Mouse (Mus musculus): ENCODE results near the gene Lrrn4. TPM values are rescaled to one million over a fixed set of nuclear protein-coding genes. Genes with fewer than 3 reads are reported as not detected.

Lrrn4 gene
- polyA plus RNA-seq (2016; fragmentation: Nextera tagmentation; extraction: Ambion mirVana): 0.06 and 0.08 TPM in 2 replicates

DNA sequence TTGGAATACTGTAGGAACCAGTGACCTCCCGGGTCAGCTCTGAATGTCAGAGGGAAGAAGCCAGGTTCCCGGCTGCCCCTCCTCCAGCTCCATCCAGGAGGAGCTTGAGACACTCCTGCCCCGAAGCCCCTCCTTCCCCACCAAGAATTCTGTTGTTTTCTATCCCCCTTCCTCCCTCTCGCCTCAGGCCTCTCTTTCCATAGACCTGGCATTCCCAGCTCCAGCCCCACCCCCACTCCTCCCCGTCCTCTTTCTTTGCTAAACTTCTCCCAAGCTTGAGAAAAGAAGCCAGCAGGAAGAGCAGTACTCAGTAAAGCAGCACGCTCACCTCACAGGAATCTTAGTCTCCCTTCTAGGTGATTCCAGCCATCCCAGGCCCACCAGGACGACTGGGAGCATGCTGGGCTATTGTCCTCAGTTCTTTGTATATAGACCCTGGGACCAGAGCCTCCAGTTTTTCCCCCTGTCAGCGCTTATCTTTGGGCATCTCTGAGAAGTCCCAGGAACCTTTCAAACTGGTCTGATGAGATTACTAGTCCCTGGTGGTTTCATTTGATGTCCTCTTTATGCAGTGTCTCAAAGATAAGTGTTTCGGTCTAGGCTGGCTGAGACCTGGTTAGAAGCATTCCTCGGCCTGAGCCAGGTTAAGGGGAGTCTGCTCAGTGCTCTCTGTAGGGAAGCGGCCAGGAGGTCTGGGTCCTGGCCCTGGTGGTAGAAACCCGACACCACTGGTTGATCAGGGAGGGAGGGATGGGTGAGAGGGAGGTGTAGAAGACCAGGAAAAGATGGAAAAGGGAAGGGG, at the start of gene Lrrn4:
Gene Lrrn4 (minus strand): TSS at position 48 of the 802 bp plus-strand sequence.
- H3K27ac ChIP-seq (replicated peaks): no peak within 1 kb of the TSS
- H3K27me3 ChIP-seq: peaks cover 57% of the 10 kb centered on the region
- H3K36me3 ChIP-seq: no peaks in the 10 kb centered on the region
- no peaks in the 10 kb centered on the region for H3K9me3 ChIP-seq
- peaks cover 22% of the 10 kb centered on the region for H3K4me1 ChIP-seq
- peak within 1 kb of the TSS; percentile 98 for H3K4me2 ChIP-seq (replicated peaks)
- ATAC-seq (ENCODE audit: low FRiP score, low read depth): no peak
- peak within 1 kb of the TSS; percentile 58 for H3K4me3 ChIP-seq
- no peak within 1 kb of the TSS for H3K9ac ChIP-seq (replicated peaks)
- 4% methylated on average over 10 of the region's 12 CpGs for WGBS

- Histone ChIP-seq H3K36me3 (no peaks in the 10 kb centered on the region), H3K4me1 (no peaks in the 10 kb centered on the region), H3K4me2 (replicated peaks) (no peak overlapping the region), H3K27ac (replicated peaks) (no peak overlapping the region), H3K4me3 (no peak overlapping the region), H3K9ac (replicated peaks) (no peak overlapping the region), H3K9me3 (no peaks in the 10 kb centered on the region), H3K27me3 (no peaks in the 10 kb centered on the region)
- WGBS: 86% methylated on average over 2 of the region's 2 CpGs
- no peak for ATAC-seq (ENCODE audit: low FRiP score, low read depth)
Measured at GRCm38 (mm10) chr2:132928999-132929398, 48.3 kb upstream of the Lrrn4 start.

- Histone ChIP-seq H3K9ac (replicated peaks) (no peak overlapping the region), H3K27me3 (no peaks in the 10 kb centered on the region), H3K4me2 (replicated peaks) (no peak overlapping the region), H3K9me3 (no peaks in the 10 kb centered on the region), H3K4me1 (no peaks in the 10 kb centered on the region), H3K36me3 (no peaks in the 10 kb centered on the region), H3K27ac (replicated peaks) (no peak overlapping the region), H3K4me3 (no peak overlapping the region)
- 54% methylated on average over 2 of the region's 2 CpGs for WGBS
- ATAC-seq (ENCODE audit: low FRiP score, low read depth): no peak
Measured at GRCm38 (mm10) chr2:132927871-132928270, 47.2 kb upstream of the Lrrn4 start.

- Histone ChIP-seq H3K27me3 (no peaks in the 10 kb centered on the region), H3K9me3 (no peaks in the 10 kb centered on the region), H3K9ac (replicated peaks) (no peak overlapping the region), H3K4me2 (replicated peaks) (no peak overlapping the region), H3K36me3 (no peaks in the 10 kb centered on the region), H3K27ac (replicated peaks) (no peak overlapping the region), H3K4me3 (no peak overlapping the region), H3K4me1 (no peaks in the 10 kb centered on the region)
- WGBS: 81% methylated on average over 2 of the region's 2 CpGs
- ATAC-seq (ENCODE audit: low FRiP score, low read depth): no peak
Measured at GRCm38 (mm10) chr2:132927298-132927697, 46.6 kb upstream of the Lrrn4 start.

- Histone ChIP-seq H3K9ac (replicated peaks) (no peak overlapping the region), H3K36me3 (no peaks in the 10 kb centered on the region), H3K9me3 (no peaks in the 10 kb centered on the region), H3K4me2 (replicated peaks) (no peak overlapping the region), H3K4me3 (no peak overlapping the region), H3K27me3 (no peaks in the 10 kb centered on the region), H3K4me1 (0 out of 2 replicates have a peak, but pooled peaks cover 3% of the 10 kb centered on the region), H3K27ac (replicated peaks) (no peak overlapping the region)
- WGBS: 31% methylated on average over 8 of the region's 8 CpGs
- no peak for ATAC-seq (ENCODE audit: low FRiP score, low read depth)
Measured at GRCm38 (mm10) chr2:132923290-132924085, 42.8 kb upstream of the Lrrn4 start.

DNA sequence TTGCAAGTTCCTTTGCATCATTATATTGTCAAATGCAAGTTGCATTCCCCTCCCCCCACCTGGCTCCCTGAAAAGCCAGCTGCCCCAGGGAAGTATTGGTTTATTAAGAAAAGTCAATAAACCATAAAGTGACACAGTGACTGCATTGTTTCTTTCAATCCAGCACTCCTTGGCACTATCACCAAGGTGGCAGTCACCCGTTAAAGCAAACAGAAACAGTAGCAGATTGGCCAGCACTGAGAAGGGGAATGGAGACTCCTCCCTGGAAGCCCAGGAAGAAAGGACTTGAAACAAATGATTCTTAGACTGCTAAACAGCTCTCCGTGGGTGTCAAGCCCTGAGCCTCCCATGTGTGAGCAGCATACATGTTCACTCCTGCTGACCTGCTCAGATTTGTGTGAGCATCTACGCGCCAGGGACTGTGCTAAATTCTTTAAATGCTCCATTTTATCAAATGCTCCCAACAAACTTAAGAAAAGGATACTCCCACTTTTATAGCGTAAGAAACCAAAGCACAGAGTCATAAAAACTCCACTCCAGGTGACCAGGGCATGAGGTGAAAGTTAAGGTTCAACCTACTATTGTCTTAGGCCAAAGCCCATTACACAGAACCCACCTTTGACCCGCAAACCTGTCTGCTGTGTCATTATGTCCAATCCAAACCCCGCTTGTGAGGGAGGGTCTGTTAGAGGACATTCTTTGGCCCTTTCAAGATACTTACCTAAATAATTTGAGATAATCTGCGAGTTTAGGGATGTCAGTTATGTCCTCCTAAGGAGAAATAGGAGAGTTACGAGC, 41.6 kb upstream of the Lrrn4 start:
- Histone ChIP-seq H3K9ac (replicated peaks) (no peak overlapping the region), H3K4me3 (no peak overlapping the region), H3K4me2 (replicated peaks) (no peak overlapping the region), H3K4me1 (0 out of 2 replicates have a peak, but pooled peaks cover 3% of the 10 kb centered on the region), H3K27me3 (no peaks in the 10 kb centered on the region), H3K36me3 (no peaks in the 10 kb centered on the region), H3K27ac (replicated peaks) (no peak overlapping the region), H3K9me3 (no peaks in the 10 kb centered on the region)
- ATAC-seq (ENCODE audit: low FRiP score, low read depth): no peak
- WGBS: 73% methylated on average over 9 of the region's 9 CpGs

DNA sequence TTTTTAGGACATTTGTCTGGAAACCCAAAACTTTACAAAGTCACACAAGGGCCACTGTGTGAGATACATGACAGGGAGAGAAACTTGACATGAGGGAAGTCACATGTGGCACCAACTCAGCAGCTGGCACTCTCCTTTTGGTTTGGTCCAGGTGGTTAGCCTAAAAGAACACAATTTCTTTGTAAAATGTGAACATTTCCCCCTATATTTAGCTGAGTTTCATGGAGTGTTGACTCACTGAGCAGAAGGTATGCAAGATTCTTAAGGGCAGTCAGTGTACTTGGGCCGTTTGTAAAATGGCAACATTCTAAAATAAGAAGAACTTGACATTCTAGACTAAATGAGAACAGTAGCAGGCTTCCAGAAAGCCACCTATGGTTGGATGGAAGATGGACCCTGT, 34.1 kb upstream of the Lrrn4 start:
- H3K9me3 ChIP-seq: no peaks in the 10 kb centered on the region
- H3K27ac ChIP-seq (replicated peaks): no peak overlapping the region
- no peak overlapping the region for H3K9ac ChIP-seq (replicated peaks)
- no peaks in the 10 kb centered on the region for H3K27me3 ChIP-seq
- no peak overlapping the region for H3K4me2 ChIP-seq (replicated peaks)
- H3K4me1 ChIP-seq: no peaks in the 10 kb centered on the region
- no peak for ATAC-seq (ENCODE audit: low FRiP score, low read depth)
- 77% methylated on average over 1 of the region's 1 CpGs for WGBS
- no peak overlapping the region for H3K4me3 ChIP-seq
- no peaks in the 10 kb centered on the region for H3K36me3 ChIP-seq

- H3K9me3 ChIP-seq: no peaks in the 10 kb centered on the region
- no peak overlapping the region for H3K4me2 ChIP-seq (replicated peaks)
- H3K36me3 ChIP-seq: no peaks in the 10 kb centered on the region
- H3K27me3 ChIP-seq: no peaks in the 10 kb centered on the region
- WGBS: 31% methylated on average over 8 of the region's 8 CpGs
- H3K27ac ChIP-seq (replicated peaks): no peak overlapping the region
- no peak for ATAC-seq (ENCODE audit: low FRiP score, low read depth)
- no peaks in the 10 kb centered on the region for H3K4me1 ChIP-seq
- no peak overlapping the region for H3K9ac ChIP-seq (replicated peaks)
- no peak overlapping the region for H3K4me3 ChIP-seq
Measured at GRCm38 (mm10) chr2:132906763-132907162, 26.1 kb upstream of the Lrrn4 start.

GRCm38 (mm10) chr2:132904961-132905360, 24.3 kb upstream of the Lrrn4 start:
- no peaks in the 10 kb centered on the region for H3K36me3 ChIP-seq
- no peak overlapping the region for H3K27ac ChIP-seq (replicated peaks)
- H3K4me1 ChIP-seq: no peaks in the 10 kb centered on the region
- 68% methylated on average over 2 of the region's 2 CpGs for WGBS
- H3K4me3 ChIP-seq: no peak overlapping the region
- H3K27me3 ChIP-seq: no peaks in the 10 kb centered on the region
- H3K9me3 ChIP-seq: no peaks in the 10 kb centered on the region
- H3K4me2 ChIP-seq (replicated peaks): no peak overlapping the region
- H3K9ac ChIP-seq (replicated peaks): no peak overlapping the region
- ATAC-seq (ENCODE audit: low FRiP score, low read depth): no peak

- ATAC-seq (ENCODE audit: low FRiP score, low read depth): 0 out of 2 replicates have a peak, but pooled peaks have one; percentile 64
- Histone ChIP-seq H3K27ac (replicated peaks) (no peak overlapping the region), H3K4me2 (replicated peaks) (no peak overlapping the region), H3K36me3 (no peaks in the 10 kb centered on the region), H3K27me3 (no peaks in the 10 kb centered on the region), H3K9me3 (no peaks in the 10 kb centered on the region), H3K4me1 (no peaks in the 10 kb centered on the region), H3K9ac (replicated peaks) (no peak overlapping the region), H3K4me3 (no peak overlapping the region)
- WGBS: 38% methylated on average over 3 of the region's 3 CpGs
Measured at GRCm38 (mm10) chr2:132903498-132903897, 22.8 kb upstream of the Lrrn4 start.

- no peak overlapping the region for H3K27ac ChIP-seq (replicated peaks)
- H3K9me3 ChIP-seq: no peaks in the 10 kb centered on the region
- no peaks in the 10 kb centered on the region for H3K4me1 ChIP-seq
- peak; percentile 57 for ATAC-seq (ENCODE audit: low FRiP score, low read depth)
- H3K27me3 ChIP-seq: no peaks in the 10 kb centered on the region
- no peak overlapping the region for H3K4me3 ChIP-seq
- 77% methylated on average over 3 of the region's 4 CpGs for WGBS
- H3K4me2 ChIP-seq (replicated peaks): no peak overlapping the region
- no peaks in the 10 kb centered on the region for H3K36me3 ChIP-seq
- no peak overlapping the region for H3K9ac ChIP-seq (replicated peaks)
Measured at GRCm38 (mm10) chr2:132902056-132902455, 21.4 kb upstream of the Lrrn4 start.

Data from midbrain, embryonic 12.5 days (tissue).